Mouse (Mus musculus): ENCODE data around the gene Lrmda.

Lrmda gene

GRCm38 (mm10) chr14:22371136-22371535, 351.6 kb downstream of the Lrmda start:
- ATAC-seq (ENCODE audit: insufficient number of reproducible peaks, low FRiP score, low TSS enrichment): no peak

GRCm38 (mm10) chr14:22372666-22373360, 353.3 kb downstream of the Lrmda start:
- ATAC-seq (ENCODE audit: insufficient number of reproducible peaks, low FRiP score, low TSS enrichment): no peak

GRCm38 (mm10) chr14:22373361-22373745, 353.8 kb downstream of the Lrmda start:
- no peak for ATAC-seq (ENCODE audit: insufficient number of reproducible peaks, low FRiP score, low TSS enrichment)

DNA sequence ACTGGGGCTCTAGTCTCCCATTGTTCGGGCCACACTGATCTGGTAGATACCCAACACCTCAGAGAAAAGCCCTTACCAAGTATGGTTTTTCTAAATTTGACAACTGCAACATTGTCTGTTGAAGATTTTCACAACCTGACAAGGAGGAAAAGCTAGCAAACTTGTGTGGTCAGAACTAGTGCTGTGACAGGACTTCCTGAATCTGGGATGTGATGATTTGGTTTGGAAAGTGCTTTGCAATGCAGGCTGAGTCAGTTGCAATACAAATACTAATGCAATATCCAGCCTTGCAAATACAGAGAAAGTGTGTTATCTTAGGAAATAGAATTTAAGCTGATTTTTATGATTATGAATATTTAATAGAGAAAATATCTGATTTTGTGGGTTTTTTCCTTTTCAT, 357.6 kb downstream of the Lrmda start:
- ATAC-seq (ENCODE audit: insufficient number of reproducible peaks, low FRiP score, low TSS enrichment): no peak

DNA sequence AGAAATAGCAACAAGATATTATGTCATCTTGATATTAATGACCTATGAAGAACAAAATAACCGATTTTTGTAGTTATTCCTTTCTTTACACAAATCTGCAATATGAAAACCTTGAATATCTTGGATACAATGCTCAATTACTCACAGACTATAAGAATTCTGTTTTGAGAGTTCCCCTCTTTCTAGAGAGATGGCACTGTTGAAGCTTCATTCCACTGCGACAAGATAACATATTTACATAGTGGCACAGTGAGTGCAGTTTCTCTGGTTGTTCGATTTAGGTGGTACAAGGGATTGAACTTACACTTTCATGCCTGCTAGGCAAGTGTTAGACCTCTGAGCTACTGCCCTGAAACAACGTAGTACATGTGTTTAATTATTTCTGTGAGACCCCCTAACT, 362.6 kb downstream of the Lrmda start:
- no peak for ATAC-seq (ENCODE audit: insufficient number of reproducible peaks, low FRiP score, low TSS enrichment)

DNA sequence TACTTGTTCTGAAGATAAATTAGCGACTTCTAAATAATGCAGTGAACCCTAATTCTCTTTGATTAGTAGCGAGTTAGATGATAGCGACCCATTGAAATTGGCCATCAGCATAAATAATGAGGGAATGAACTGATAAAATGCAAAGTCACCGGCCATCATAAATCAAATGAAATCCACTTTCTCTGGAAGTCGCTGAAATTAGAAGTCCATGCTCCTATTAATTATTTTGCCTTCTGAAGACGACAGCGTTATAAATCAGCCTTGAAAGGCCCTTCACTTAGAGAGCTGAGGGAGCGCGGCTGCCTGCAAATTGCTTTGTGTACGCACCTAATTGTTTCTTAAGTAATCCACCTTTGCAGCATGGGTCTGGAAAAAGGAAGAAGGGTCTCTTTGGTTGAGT, 374.1 kb downstream of the Lrmda start:
- ATAC-seq (ENCODE audit: insufficient number of reproducible peaks, low FRiP score, low TSS enrichment): no peak

- no peak for ATAC-seq (ENCODE audit: insufficient number of reproducible peaks, low FRiP score, low TSS enrichment)
Observed at GRCm38 (mm10) chr14:22402411-22402810, 382.9 kb downstream of the Lrmda start.

DNA sequence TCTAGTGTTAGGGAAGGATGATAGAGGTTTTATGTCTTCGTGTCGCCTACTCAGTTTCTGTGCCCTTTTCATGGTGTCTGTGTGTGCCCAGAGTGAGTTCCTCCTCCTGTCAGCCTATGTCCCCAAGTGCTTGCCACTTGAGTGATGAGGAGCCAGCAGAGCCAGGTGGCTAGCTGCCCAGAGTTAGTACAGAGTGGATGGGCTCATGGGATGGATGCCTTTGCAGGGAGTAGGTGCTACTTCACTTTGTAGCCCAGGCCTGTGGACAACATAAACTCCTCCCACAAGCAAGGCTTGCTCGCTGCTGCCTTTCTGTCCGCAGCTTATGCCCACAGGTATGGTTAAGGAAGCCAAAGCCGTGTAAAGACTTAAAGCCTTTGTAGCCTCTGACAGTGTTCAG, 387.1 kb downstream of the Lrmda start:
- no peak for ATAC-seq (ENCODE audit: insufficient number of reproducible peaks, low FRiP score, low TSS enrichment)

DNA sequence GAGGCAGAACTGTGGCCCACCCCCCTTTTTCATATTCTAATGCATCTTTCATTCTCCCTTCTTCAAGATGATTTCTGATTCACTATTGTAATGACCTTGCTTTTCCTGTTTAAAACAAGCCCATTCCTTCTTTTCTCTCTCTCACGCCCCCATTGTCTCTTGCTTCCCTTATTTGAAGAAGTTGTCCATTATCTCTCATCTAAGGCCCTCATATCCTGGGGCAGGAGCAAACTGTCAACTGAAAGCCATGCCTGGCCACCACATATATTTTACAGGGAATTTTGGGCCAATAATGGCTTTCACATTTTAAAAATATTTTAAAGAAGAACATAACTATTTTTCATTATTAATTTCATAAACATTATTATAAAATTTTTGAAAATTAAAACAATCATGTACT, 391.3 kb downstream of the Lrmda start:
- ATAC-seq (ENCODE audit: insufficient number of reproducible peaks, low FRiP score, low TSS enrichment): no peak

DNA sequence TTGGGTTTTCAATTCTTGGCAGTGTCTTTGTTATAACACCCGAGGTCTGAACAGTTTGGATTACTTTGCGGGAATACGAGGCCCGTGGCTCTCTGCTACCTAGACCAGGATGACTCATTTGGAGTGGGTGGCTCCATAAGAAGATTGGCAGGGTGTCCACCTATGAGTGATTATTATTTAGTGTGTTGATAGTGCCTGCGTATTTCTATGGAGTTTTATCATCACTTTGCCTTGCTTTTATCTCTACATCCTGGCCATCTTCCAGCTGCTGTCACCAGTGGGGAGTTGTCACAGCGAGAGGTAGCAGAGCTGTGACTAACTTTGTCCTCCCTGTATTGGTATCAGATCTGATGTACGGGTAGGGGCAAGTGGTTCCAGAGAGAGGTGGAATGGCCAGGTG, 393.7 kb downstream of the Lrmda start:
- ATAC-seq (ENCODE audit: insufficient number of reproducible peaks, low FRiP score, low TSS enrichment): no peak

DNA sequence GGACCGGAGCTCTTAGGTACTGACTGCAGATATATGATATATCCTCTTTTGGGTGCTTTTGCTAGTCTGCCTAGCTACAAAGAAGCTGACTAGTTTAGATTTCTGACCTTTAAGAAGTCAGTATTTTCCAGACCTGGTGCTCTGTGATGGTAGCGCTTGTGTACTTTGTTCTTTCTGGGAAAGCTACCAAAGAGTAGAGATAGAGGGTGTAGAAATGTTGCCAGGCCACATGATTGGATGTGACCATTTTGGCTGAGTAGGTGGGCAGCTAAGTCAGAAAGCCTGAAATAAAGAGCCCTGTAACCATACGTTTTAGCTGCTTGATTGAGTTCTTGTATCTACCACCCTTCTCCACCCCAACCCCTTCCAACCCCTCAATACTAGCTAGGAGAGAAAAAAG, 398.2 kb downstream of the Lrmda start:
- no peak for ATAC-seq (ENCODE audit: insufficient number of reproducible peaks, low FRiP score, low TSS enrichment)

DNA sequence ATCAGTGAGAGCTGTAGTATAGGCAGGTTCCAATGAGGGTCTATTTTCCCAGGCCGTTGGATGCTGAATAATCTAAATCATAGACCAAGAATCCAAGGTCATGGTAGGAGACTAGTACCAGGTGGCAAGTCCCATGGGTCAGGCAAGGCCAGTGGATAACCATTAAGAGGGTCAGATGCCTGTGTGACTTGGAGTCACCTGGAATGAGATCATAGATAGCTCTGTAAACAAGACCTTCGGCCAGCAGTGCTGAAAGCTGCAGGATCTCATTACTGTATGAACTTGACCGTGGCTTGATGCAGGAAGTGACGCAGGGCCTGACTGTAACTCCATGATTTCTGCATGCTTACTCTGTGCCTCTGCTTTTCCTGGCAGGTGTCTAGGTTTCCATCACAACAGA, 402.2 kb downstream of the Lrmda start:
- no peak for ATAC-seq (ENCODE audit: insufficient number of reproducible peaks, low FRiP score, low TSS enrichment)

DNA sequence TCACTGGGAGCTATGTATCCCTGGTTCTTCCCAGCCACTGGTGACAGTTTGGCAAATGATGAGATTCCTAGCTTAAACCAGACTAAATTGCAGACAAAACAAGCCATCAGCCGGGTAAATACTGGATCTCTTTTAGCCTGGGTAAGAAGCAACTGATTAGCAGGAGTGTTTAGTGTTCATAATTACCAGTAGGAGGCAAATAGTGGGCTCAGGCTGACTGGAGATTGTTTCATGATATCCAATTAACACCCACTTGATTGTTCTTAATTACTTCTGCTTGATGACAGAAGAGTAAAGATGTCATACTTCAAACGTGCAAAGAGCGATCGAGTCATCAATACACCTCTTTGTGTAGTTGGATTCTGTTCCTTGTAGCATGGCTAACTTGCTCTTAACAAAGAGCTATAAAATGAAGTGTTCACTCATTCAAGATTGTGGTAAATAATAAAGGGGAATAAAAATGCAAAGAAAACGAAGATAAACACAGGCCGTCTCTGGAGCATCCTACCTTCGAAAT, 405.6 kb downstream of the Lrmda start:
- ATAC-seq (ENCODE audit: insufficient number of reproducible peaks, low FRiP score, low TSS enrichment): no peak

DNA sequence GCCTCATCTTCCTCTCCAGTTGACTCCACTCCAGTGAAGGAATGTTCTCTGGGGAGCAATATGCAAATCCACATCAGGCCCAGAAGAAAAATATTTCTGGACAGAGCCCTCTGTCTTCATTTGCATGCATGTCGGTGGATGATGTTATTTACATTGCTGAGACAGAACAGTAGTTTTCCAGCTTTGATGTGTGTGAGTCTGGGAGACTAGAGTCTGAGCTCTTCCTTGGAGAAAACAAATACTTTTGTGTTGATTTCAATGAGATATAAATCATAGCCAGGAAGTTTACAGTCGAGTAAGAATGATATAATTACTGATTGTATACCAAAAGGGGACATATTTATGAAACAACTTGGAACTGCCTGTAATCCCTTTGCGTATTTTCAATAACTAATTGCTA, 415.9 kb downstream of the Lrmda start:
- ATAC-seq (ENCODE audit: insufficient number of reproducible peaks, low FRiP score, low TSS enrichment): no peak

DNA sequence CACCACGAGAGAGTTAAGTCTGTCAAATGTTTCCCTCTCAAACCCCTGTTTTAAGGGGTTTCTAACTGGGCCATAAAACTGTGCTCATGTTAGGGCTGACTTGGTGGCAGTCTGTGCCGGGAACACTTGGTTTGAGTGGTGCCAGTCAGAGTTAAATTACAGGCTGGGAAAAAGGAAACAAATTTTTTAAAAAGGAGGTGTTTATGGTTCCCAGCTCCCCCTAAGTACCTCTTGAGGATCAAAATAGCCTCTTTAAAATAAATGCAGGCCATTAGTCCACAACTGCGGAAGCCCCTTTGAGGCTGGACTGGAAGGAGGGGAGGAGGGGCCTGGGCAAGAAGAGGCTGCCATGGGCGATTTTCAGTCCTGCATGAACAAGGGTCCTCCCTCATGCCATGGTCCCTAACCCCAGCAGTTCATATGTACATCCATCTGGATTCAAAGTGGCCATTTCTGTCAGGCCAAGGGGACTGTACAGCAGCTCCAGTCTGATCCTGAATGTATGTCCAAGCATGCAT, 416.4 kb downstream of the Lrmda start:
- ATAC-seq (ENCODE audit: insufficient number of reproducible peaks, low FRiP score, low TSS enrichment): 0 out of 2 replicates have a peak, but pooled peaks have one; percentile 24

DNA sequence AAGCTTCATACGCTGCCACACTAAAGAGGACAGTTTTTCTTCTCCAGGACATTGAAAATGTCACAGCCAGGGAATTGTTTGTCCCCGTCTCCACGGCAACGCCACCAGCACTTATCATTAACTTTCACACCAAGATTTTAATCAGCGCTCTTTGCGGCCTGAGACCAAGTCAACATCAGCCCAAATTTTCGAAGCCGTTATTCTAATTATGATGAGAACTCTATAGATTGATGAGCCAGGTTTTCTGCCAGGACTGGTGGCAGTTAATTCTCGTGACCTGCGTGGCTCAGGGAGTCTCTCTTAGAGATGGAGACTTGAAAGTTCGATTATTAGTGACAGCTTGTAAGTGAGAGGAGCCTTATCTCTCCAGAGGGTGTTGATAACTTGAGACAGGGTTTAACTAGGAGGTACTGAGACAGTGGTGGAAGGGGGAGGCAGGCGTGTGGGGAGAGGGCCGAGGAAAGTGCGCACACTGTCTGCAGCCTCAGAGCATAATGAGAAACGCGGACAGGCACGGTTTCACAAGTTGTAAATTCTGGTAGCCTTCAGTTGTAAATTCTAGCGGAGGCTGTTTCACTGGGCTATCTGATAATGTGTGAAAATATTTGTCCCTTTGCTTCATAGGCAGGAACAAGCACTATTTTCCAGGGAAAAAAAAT, 421.0 kb downstream of the Lrmda start:
- ATAC-seq (ENCODE audit: insufficient number of reproducible peaks, low FRiP score, low TSS enrichment): no peak

GRCm38 (mm10) chr14:22441859-22442447, 422.4 kb downstream of the Lrmda start:
- ATAC-seq (ENCODE audit: insufficient number of reproducible peaks, low FRiP score, low TSS enrichment): no peak

DNA sequence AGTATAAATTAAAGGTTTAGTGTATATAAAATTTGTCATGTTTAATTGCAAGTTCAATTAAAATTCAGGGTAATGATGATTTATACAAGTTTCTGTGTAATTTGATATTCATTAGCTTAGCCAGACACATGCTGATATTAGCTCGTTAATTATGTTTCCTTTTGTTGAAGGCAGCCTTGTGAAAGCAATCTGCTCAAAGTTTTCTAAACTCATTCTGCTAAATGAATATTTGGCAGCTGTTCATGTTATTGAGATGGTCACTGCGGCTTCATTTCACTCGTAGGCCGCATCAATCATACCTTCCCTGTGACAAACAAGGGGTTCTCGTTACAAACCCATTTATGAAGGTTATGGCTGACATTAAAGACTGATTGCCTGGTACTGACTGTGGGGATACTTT, 423.2 kb downstream of the Lrmda start:
- ATAC-seq (ENCODE audit: insufficient number of reproducible peaks, low FRiP score, low TSS enrichment): no peak

DNA sequence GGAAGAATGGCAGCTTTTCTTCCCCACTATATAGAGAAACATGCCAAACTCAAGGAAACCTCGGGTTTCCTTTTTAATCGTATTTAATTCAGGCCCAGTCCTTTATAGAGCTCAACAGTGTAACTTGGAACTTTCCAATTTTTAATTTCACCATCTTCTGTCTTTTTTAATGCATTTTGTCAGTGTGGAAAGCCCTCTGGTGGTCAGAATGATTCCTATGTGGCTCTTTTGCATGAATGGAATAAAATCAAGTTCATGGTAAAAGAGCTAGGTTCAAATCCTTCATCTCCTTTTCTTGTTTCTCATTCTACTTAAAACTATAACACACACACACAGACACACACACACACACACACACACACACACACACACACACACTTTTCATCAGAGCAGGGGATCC, 425.0 kb downstream of the Lrmda start:
- no peak for ATAC-seq (ENCODE audit: insufficient number of reproducible peaks, low FRiP score, low TSS enrichment)

- peak; percentile 22; the same call in 1 of the 2 replicates for ATAC-seq (ENCODE audit: insufficient number of reproducible peaks, low FRiP score, low TSS enrichment)
Observed at GRCm38 (mm10) chr14:22445161-22445821, 425.8 kb downstream of the Lrmda start.

Data from cerebellum, adult (tissue).